In the genomic region with DNA sequence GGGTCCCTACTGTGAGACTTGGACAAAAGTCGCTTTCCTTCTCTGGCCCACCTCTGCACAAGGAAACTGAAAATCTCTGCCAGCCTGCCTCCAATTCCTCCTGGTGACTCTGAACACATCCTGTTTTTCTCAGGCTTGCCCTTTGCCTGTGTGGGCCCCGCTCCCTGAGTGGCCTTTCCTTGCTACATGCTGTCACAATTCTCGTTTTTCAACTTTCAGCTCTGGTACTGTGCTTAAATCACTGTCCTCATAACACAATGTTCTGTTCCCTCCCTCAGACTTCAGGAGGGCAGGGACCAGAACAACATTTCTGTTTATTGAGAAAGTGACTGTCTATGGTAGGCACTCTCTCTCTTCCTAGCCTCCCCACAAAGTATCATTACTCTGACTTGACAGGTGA, we compare ENCODE assay signal across 11 mouse cellular contexts. TPM values are rescaled to one million over a fixed set of nuclear protein-coding genes. Genes with fewer than 3 reads are reported as not detected.
DNase-seq lines count a peak whose midpoint lies in the region; ATAC-seq lines count a peak whose summit lies in the region.
"Had no signal": no experiment of that assay in that cellular context is flagged by ENCODE, and none has a peak within 500 bp of the region (broad histone marks: within the 10 kb centered on the region; RNA-seq: fewer than 3 reads in every experiment).

No protein-coding gene starts in this region.

- peak overlapping the region; percentile 88; the same call in 1 of the 2 replicates for H3K4me2 ChIP-seq in heart, embryonic 14.5 days (ENCODE audit: low read length)
- H3K4me2 ChIP-seq in lung, embryonic 16.5 days (ENCODE audit: low read depth, low read length) = peak overlapping the region; percentile 80; the same call in 1 of the 2 replicates

- no peaks in the 10 kb centered on the region for H3K27me3 ChIP-seq in heart, embryonic 14.5 days (ENCODE audit: control insufficient read depth, insufficient read depth, low read length)
- H3K27me3 ChIP-seq in lung, embryonic 16.5 days (ENCODE audit: control insufficient read depth, insufficient read depth, low read depth, low read length) = no peaks in the 10 kb centered on the region

- H3K9me3 ChIP-seq in heart, embryonic 14.5 days (ENCODE audit: control insufficient read depth, low read length) = no peaks in the 10 kb centered on the region
- H3K9me3 ChIP-seq in lung, embryonic 16.5 days (ENCODE audit: control insufficient read depth, low read length) = no peaks in the 10 kb centered on the region

- no peak for ATAC-seq in heart, embryonic 14.5 days (ENCODE audit: insufficient number of reproducible peaks, insufficient read depth, low FRiP score, low read depth)
- ATAC-seq in lung, embryonic 16.5 days (ENCODE audit: low read depth) = no peak

- DNase-seq in heart, postnatal 4 days = no peak
- peak; percentile 58 for DNase-seq in urinary bladder, postnatal 14 days (ENCODE audit: low spot score)
- no peak for DNase-seq in urinary bladder, adult 18-20 months (ENCODE audit: low spot score in 2 of 2)
- no peak for DNase-seq in layer of hippocampus, postnatal 14 days (ENCODE audit: low spot score in 2 of 2)
- DNase-seq in right cerebral cortex, adult 18-20 months = no peak
- no peak for DNase-seq in right cerebral cortex, adult 2 months (ENCODE audit: low spot score in 2 of 2)
- DNase-seq: gastrocnemius, postnatal 25 days; kidney, postnatal 10 days; left cerebral cortex, postnatal 4 days had no signal

- H3K9ac ChIP-seq in heart, embryonic 14.5 days (ENCODE audit: low read length) = peak overlapping the region; percentile 98
- H3K9ac ChIP-seq in lung, embryonic 16.5 days (ENCODE audit: low read length) = peak overlapping the region; percentile 40; the same call in 1 of the 2 replicates

- H3K4me1 ChIP-seq in heart, embryonic 14.5 days (ENCODE audit: control insufficient read depth in 2 of 2, insufficient read depth in 2 of 2, low read length in 2 of 2) = peaks cover 25 to 44% of the 10 kb centered on the region in 2 experiments
- H3K4me1 ChIP-seq in lung, embryonic 16.5 days (replicated peaks; ENCODE audit: control insufficient read depth, insufficient read depth, low read length) = peaks cover 41% of the 10 kb centered on the region

- 68% methylated on average over 3 of the region's 3 CpGs for whole genome bisulfite sequencing in heart, embryonic 14.5 days
- 46% methylated on average over 3 of the region's 3 CpGs for WGBS in lung, embryonic 16.5 days

- no peak overlapping the region for H3K4me3 ChIP-seq in heart, embryonic 14.5 days (ENCODE audit: control insufficient read depth in 1 of 2, insufficient read depth in 1 of 2, low read depth in 1 of 2, low read length in 2 of 2)
- H3K4me3 ChIP-seq in lung, embryonic 16.5 days (ENCODE audit: low read length) = no peak overlapping the region

- H3K27ac ChIP-seq in heart, embryonic 14.5 days (replicated peaks in 1 of 2; ENCODE audit: control insufficient read depth in 1 of 2, insufficient read depth in 1 of 2, low read depth in 2 of 2, low read length in 2 of 2) = peak overlapping the region in 1 of 2 experiments; percentile 96; a peak in 2 of 4 replicates
- H3K27ac ChIP-seq in lung, embryonic 16.5 days (ENCODE audit: low read length) = peak overlapping the region; percentile 97

- H3K36me3 ChIP-seq in heart, embryonic 14.5 days (ENCODE audit: control insufficient read depth, insufficient read depth, low read length) = no peaks in the 10 kb centered on the region
- no peaks in the 10 kb centered on the region for H3K36me3 ChIP-seq in lung, embryonic 16.5 days (ENCODE audit: control insufficient read depth, insufficient read depth, low read length)

RNA-seq across cellular contexts. Expression of gene Fam129b, which starts 1.8 kb away (rescaled TPM):
- polyA plus RNA-seq in heart, embryonic 14.5 days (2014; fragmentation: Nextera tagmentation; extraction: Ambion mirVana) = 18.1 and 25.1 TPM in 2 replicates
- 10 to 100 TPM; 45.4 to 46.0 TPM for total RNA-seq in heart, postnatal 4 days (2021)
- polyA plus RNA-seq in lung, embryonic 16.5 days (2015; fragmentation: Nextera tagmentation; extraction: Ambion mirVana) = 133 and 141 TPM in 2 replicates
- total RNA-seq in layer of hippocampus, postnatal 14 days (2021) = 10 to 100 TPM; 15.2 to 18.7 TPM

RNA-seq across cellular contexts. Expression of gene Stxbp1, which starts 27.0 kb away (rescaled TPM):
- polyA plus RNA-seq in heart, embryonic 14.5 days (2014; fragmentation: Nextera tagmentation; extraction: Ambion mirVana) = 28.7 and 29.7 TPM in 2 replicates
- total RNA-seq in heart, postnatal 4 days (2021) = 10 to 100 TPM; 34.8 to 39.6 TPM
- 21.9 and 24.1 TPM in 2 replicates for polyA plus RNA-seq in lung, embryonic 16.5 days (2015; fragmentation: Nextera tagmentation; extraction: Ambion mirVana)
- 100 to 1,000 TPM; 601 to 619 TPM for total RNA-seq in layer of hippocampus, postnatal 14 days (2021)

Comparison
In these comparisons a context has a peak if more than half of its experiments do, and no peak if none do; other contexts are left out.
1. RNA of gene Stxbp1, which starts 27.0 kb away (total RNA-seq): 601 to 619 TPM in layer of hippocampus, postnatal 14 days; 34.8 to 39.6 TPM in heart, postnatal 4 days; every median in the first group is over 10 times any median in the second.